15 mouse cellular contexts compared by ENCODE assay signal in genomic region chr9:25527359-25528038, GRCm38 (mm10). TPM values are rescaled to one million over a fixed set of nuclear protein-coding genes. Genes with fewer than 3 reads are reported as not detected.
DNase-seq lines count a peak whose midpoint lies in the region; ATAC-seq and TF ChIP-seq lines count a peak whose summit lies in the region.
"Had no signal": no experiment of that assay in that cellular context is flagged by ENCODE, and none has a peak within 500 bp of the region (broad histone marks: within the 10 kb centered on the region; RNA-seq: fewer than 3 reads in every experiment).

No protein-coding gene starts in this region.

- 73% methylated on average over 7 of the region's 7 CpGs for WGBS in hindbrain, embryonic 14.5 days
- 72% methylated on average over 7 of the region's 7 CpGs for WGBS in hindbrain, embryonic 11.5 days
- WGBS in embryonic facial prominence, embryonic 12.5 days, result 38% methylated on average over 7 of the region's 7 CpGs
- WGBS in limb, embryonic 14.5 days, result 13% methylated on average over 7 of the region's 7 CpGs

- intact Hi-C loops in gastrocnemius, postnatal 14 days (cut with DNase I; ENCODE audit: low total_unique reads), result no loop called here

- H3K9me3 ChIP-seq in hindbrain, embryonic 14.5 days (ENCODE audit: control insufficient read depth, low read length), result no peaks in the 10 kb centered on the region
- no peaks in the 10 kb centered on the region for H3K9me3 ChIP-seq in hindbrain, embryonic 11.5 days (ENCODE audit: control insufficient read depth, low read length)
- no peaks in the 10 kb centered on the region for H3K9me3 ChIP-seq in embryonic facial prominence, embryonic 12.5 days
- no peaks in the 10 kb centered on the region for H3K9me3 ChIP-seq in limb, embryonic 14.5 days (ENCODE audit: control insufficient read depth, low read length)
- H3K9me3 ChIP-seq: hindbrain, embryonic 15.5 days; kidney, embryonic 15.5 days; liver, embryonic 12.5 days had no signal

- 0 out of 2 replicates have a peak, but pooled peaks have one; percentile 31 for ATAC-seq in hindbrain, embryonic 14.5 days (ENCODE audit: low FRiP score)
- ATAC-seq in hindbrain, embryonic 11.5 days (ENCODE audit: low FRiP score), result no peak
- ATAC-seq in embryonic facial prominence, embryonic 12.5 days (ENCODE audit: insufficient number of reproducible peaks, insufficient read depth, low FRiP score, low TSS enrichment), result peak; percentile 72
- peak; percentile 77 for ATAC-seq in limb, embryonic 14.5 days (ENCODE audit: low FRiP score, low read depth)
- ATAC-seq: liver, embryonic 12.5 days had no signal

- no peak overlapping the region for H3K9ac ChIP-seq in hindbrain, embryonic 14.5 days
- H3K9ac ChIP-seq in hindbrain, embryonic 11.5 days (ENCODE audit: low read depth, low read length), result no peak overlapping the region
- no peak overlapping the region for H3K9ac ChIP-seq in embryonic facial prominence, embryonic 12.5 days
- no peak overlapping the region for H3K9ac ChIP-seq in limb, embryonic 14.5 days (ENCODE audit: low read depth, low read length, severe bottlenecking)
- H3K9ac ChIP-seq: hindbrain, embryonic 15.5 days; kidney, embryonic 15.5 days; liver, embryonic 12.5 days had no signal

- no peaks in the 10 kb centered on the region for H3K27me3 ChIP-seq in hindbrain, embryonic 14.5 days (ENCODE audit: control insufficient read depth, insufficient read depth, low read length)
- no peaks in the 10 kb centered on the region for H3K27me3 ChIP-seq in hindbrain, embryonic 11.5 days (ENCODE audit: control insufficient read depth, insufficient read depth, low read length)
- H3K27me3 ChIP-seq in embryonic facial prominence, embryonic 12.5 days, result no peaks in the 10 kb centered on the region
- H3K27me3 ChIP-seq in limb, embryonic 14.5 days (ENCODE audit: control insufficient read depth, insufficient read depth, low read length), result no peaks in the 10 kb centered on the region
- H3K27me3 ChIP-seq: hindbrain, embryonic 15.5 days; kidney, embryonic 15.5 days; liver, embryonic 12.5 days had no signal

- H3K4me1 ChIP-seq in hindbrain, embryonic 14.5 days (replicated peaks; ENCODE audit: control insufficient read depth, insufficient read depth, low read length), result no peaks in the 10 kb centered on the region
- H3K4me1 ChIP-seq in hindbrain, embryonic 11.5 days (replicated peaks; ENCODE audit: control insufficient read depth, insufficient read depth, low read length), result no peaks in the 10 kb centered on the region
- peaks cover 20% of the 10 kb centered on the region for H3K4me1 ChIP-seq in embryonic facial prominence, embryonic 12.5 days
- H3K4me1 ChIP-seq in limb, embryonic 14.5 days (ENCODE audit: control insufficient read depth, insufficient read depth, low read length), result peaks cover 19% of the 10 kb centered on the region
- H3K4me1 ChIP-seq: liver, embryonic 12.5 days had no signal

- H3K4me3 ChIP-seq in hindbrain, embryonic 14.5 days (replicated peaks; ENCODE audit: low read length), result no peak overlapping the region
- H3K4me3 ChIP-seq in hindbrain, embryonic 11.5 days (ENCODE audit: low read depth, low read length), result no peak overlapping the region
- H3K4me3 ChIP-seq in embryonic facial prominence, embryonic 12.5 days, result no peak overlapping the region
- no peak overlapping the region for H3K4me3 ChIP-seq in limb, embryonic 14.5 days (replicated peaks; ENCODE audit: low read length)
- H3K4me3 ChIP-seq: hindbrain, embryonic 15.5 days; kidney, embryonic 15.5 days; liver, embryonic 12.5 days had no signal

- DNase-seq in gastrocnemius, adult 18-20 months (ENCODE audit: low spot score), result peak; percentile 34
- DNase-seq in gastrocnemius, postnatal 14 days, result no peak
- no peak for DNase-seq in hindbrain, embryonic 14.5 days (ENCODE audit: low spot score)
- DNase-seq in hindbrain, embryonic 11.5 days (ENCODE audit: low spot score), result no peak
- peak; percentile 45 for DNase-seq in limb, embryonic 14.5 days (ENCODE audit: low spot score)
- DNase-seq in cerebellum, adult 8-10 months, result no peak
- DNase-seq in frontal cortex, postnatal 14 days (ENCODE audit: low spot score in 2 of 2), result no peak
- DNase-seq: adrenal gland, adult 8-10 months; cerebellum, adult 11-12 months; lung, postnatal 36 days; thymus, postnatal 25 days had no signal

- H3K4me2 ChIP-seq in hindbrain, embryonic 14.5 days (replicated peaks), result no peak overlapping the region
- H3K4me2 ChIP-seq in hindbrain, embryonic 11.5 days (replicated peaks; ENCODE audit: low read depth, low read length), result no peak overlapping the region
- no peak overlapping the region for H3K4me2 ChIP-seq in embryonic facial prominence, embryonic 12.5 days (replicated peaks)
- H3K4me2 ChIP-seq in limb, embryonic 14.5 days (replicated peaks; ENCODE audit: low read depth, low read length, severe bottlenecking), result no peak overlapping the region; the same call in 1 of the 2 replicates
- H3K4me2 ChIP-seq: hindbrain, embryonic 15.5 days; kidney, embryonic 15.5 days; liver, embryonic 12.5 days had no signal

- H3K36me3 ChIP-seq in hindbrain, embryonic 14.5 days (replicated peaks; ENCODE audit: control insufficient read depth, insufficient read depth), result no peaks in the 10 kb centered on the region
- H3K36me3 ChIP-seq in hindbrain, embryonic 11.5 days (ENCODE audit: control insufficient read depth, insufficient read depth, low read length), result no peaks in the 10 kb centered on the region
- no peaks in the 10 kb centered on the region for H3K36me3 ChIP-seq in embryonic facial prominence, embryonic 12.5 days
- H3K36me3 ChIP-seq in limb, embryonic 14.5 days (ENCODE audit: control insufficient read depth, insufficient read depth, low read length), result no peaks in the 10 kb centered on the region
- H3K36me3 ChIP-seq: hindbrain, embryonic 15.5 days; kidney, embryonic 15.5 days; liver, embryonic 12.5 days had no signal

- no peak overlapping the region for H3K27ac ChIP-seq in hindbrain, embryonic 14.5 days
- H3K27ac ChIP-seq in hindbrain, embryonic 11.5 days (ENCODE audit: low read depth, low read length), result no peak overlapping the region
- peak overlapping the region; percentile 87 for H3K27ac ChIP-seq in embryonic facial prominence, embryonic 12.5 days
- peak overlapping the region; percentile 67 for H3K27ac ChIP-seq in limb, embryonic 14.5 days (replicated peaks; ENCODE audit: low read depth, low read length)
- H3K27ac ChIP-seq: hindbrain, embryonic 15.5 days; kidney, embryonic 15.5 days; liver, embryonic 12.5 days had no signal

- no peak for TF ChIP-seq POLR2A in limb, embryonic 14.5 days (IDR thresholded peaks at IDR 0.05; ENCODE audit: borderline replicate concordance, extremely low read depth, insufficient read depth, insufficient read length)

RNA-seq across cellular contexts. Expression of gene Eepd1, which starts 46.2 kb away (rescaled TPM):
- total RNA-seq in gastrocnemius, adult 18-20 months (2021), result 100 to 1,000 TPM; 125 to 132 TPM
- total RNA-seq in gastrocnemius, postnatal 14 days (2021), result 10 to 100 TPM; 43.5 to 72.8 TPM
- polyA plus RNA-seq in hindbrain, embryonic 14.5 days (2014; fragmentation: Nextera tagmentation; extraction: Ambion mirVana), result 8.8 and 11.1 TPM in 2 replicates
- 5.8 and 7.4 TPM in 2 replicates for polyA plus RNA-seq in hindbrain, embryonic 11.5 days (2014; fragmentation: Nextera tagmentation; extraction: Ambion mirVana)
- polyA plus RNA-seq in embryonic facial prominence, embryonic 12.5 days (2016; fragmentation: Nextera tagmentation; extraction: Ambion mirVana), result 19.7 and 22.0 TPM in 2 replicates
- polyA plus RNA-seq in limb, embryonic 14.5 days (2012; rRNA removed), result 10.6 and 11.3 TPM in 2 replicates
- 17.2 and 18.6 TPM in 2 replicates for polyA plus RNA-seq in limb, embryonic 14.5 days (2014; fragmentation: Nextera tagmentation; extraction: Ambion mirVana)

Comparison
In these comparisons a context has a peak if more than half of its experiments do, and no peak if none do; other contexts are left out.
1. DNase-seq: peak in gastrocnemius, adult 18-20 months (single experiment) and limb, embryonic 14.5 days (single experiment); none in gastrocnemius, postnatal 14 days (single experiment), hindbrain, embryonic 14.5 days (single experiment), hindbrain, embryonic 11.5 days (single experiment), cerebellum, adult 8-10 months (single experiment) and frontal cortex, postnatal 14 days (0 of 2).
2. H3K27ac ChIP-seq: peak in embryonic facial prominence, embryonic 12.5 days (single experiment) and limb, embryonic 14.5 days (single experiment); none in hindbrain, embryonic 14.5 days (single experiment) and hindbrain, embryonic 11.5 days (single experiment).